In the genomic region with DNA sequence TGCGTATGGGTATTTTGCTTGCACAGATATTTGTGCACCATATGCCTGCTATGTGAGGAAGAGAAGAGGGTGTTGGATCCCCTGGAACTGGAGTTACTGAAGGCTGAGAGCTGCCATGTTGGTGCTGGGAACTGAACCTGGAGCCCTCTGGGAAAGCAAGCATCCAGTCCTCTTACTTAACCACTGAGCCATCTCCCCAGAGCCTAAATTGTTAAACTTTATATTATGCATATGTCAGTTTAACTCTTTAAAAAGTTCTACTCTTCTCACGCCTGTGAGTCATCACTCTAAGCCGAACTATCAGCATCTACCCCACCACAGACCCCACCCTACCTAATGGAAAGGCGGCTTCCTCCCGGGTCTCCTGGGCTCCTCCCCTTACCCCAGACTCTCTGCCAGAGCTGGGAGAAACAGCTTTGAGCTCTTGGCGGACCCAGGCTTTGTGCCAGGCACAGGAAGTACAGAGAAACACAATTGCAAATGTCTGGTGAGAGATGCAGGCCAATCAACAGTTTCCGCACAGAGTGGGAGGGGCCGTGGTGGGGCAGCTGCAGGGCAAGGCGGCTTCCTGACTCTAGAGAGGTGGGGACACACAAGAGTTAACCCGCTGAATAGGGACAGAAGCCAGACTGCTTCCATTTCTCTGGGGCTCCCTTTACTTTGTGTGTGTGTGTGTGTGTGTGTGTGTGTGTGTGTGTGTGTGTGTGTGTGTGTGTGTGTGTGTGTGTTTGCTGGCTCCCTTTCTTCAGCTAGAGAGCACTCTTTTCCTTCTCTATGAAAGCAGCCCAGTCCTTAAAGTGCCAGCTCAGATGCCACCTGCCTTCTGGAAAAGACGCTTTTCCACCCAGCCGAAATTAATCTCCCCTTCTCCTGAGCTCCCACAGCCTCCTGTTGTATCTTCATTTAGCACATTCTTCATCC, we compare ENCODE assay signal across 9 mouse cellular contexts.
DNase-seq lines count a peak whose midpoint lies in the region; ATAC-seq lines count a peak whose summit lies in the region.
"Had no signal": no experiment of that assay in that cellular context is flagged by ENCODE, and none has a peak within 500 bp of the region (broad histone marks: within the 10 kb centered on the region; RNA-seq: fewer than 3 reads in every experiment).

No protein-coding gene starts in this region.

- 0 out of 2 replicates have a peak, but pooled peaks have one; percentile 48 for ATAC-seq in neural tube, embryonic 11.5 days (ENCODE audit: insufficient read depth, low FRiP score, low TSS enrichment)
- peak; percentile 72; the same call in 1 of the 2 replicates for ATAC-seq in intestine, embryonic 14.5 days (replicated peaks; ENCODE audit: low FRiP score, low TSS enrichment, low read depth)

- H3K4me3 ChIP-seq in neural tube, embryonic 11.5 days (ENCODE audit: low read depth, low read length), result no peak overlapping the region
- no peak overlapping the region for H3K4me3 ChIP-seq in intestine, embryonic 14.5 days (ENCODE audit: low read depth, low read length)

- no peaks in the 10 kb centered on the region for H3K4me1 ChIP-seq in neural tube, embryonic 11.5 days (ENCODE audit: control insufficient read depth, insufficient read depth, low read length)
- no peaks in the 10 kb centered on the region; the same call in 1 of the 2 replicates for H3K4me1 ChIP-seq in intestine, embryonic 14.5 days (replicated peaks; ENCODE audit: control insufficient read depth, insufficient read depth, low read length)

- no peaks in the 10 kb centered on the region for H3K36me3 ChIP-seq in neural tube, embryonic 11.5 days (ENCODE audit: control insufficient read depth, insufficient read depth, low read length)
- H3K36me3 ChIP-seq in intestine, embryonic 14.5 days (ENCODE audit: control insufficient read depth, insufficient read depth, low read length), result no peaks in the 10 kb centered on the region
- H3K36me3 ChIP-seq: G1E had no signal

- H3K4me2 ChIP-seq in neural tube, embryonic 11.5 days (ENCODE audit: low read depth), result no peak overlapping the region
- no peak overlapping the region; the same call in 1 of the 2 replicates for H3K4me2 ChIP-seq in intestine, embryonic 14.5 days (ENCODE audit: low read length)

- no peak overlapping the region for H3K9ac ChIP-seq in neural tube, embryonic 11.5 days (ENCODE audit: low read length)
- no peak overlapping the region for H3K9ac ChIP-seq in intestine, embryonic 14.5 days (ENCODE audit: low read length)

- 67% methylated on average over 12 of the region's 12 CpGs for WGBS in neural tube, embryonic 11.5 days
- WGBS in intestine, embryonic 14.5 days, result 52% methylated on average over 12 of the region's 12 CpGs

- intact Hi-C loops in left cerebral cortex, postnatal 14 days (cut with DNase I), result loop anchor here (5.0 kb wide), 1 partner anchor 181 kb away; no protein-coding TSS in a partner anchor

- H3K27ac ChIP-seq in neural tube, embryonic 11.5 days (ENCODE audit: low read depth, low read length), result no peak overlapping the region
- H3K27ac ChIP-seq in intestine, embryonic 14.5 days (ENCODE audit: low read depth), result peak overlapping the region; percentile 33; the same call in 1 of the 2 replicates

- no peaks in the 10 kb centered on the region for H3K9me3 ChIP-seq in neural tube, embryonic 11.5 days (ENCODE audit: control insufficient read depth, low read length)
- H3K9me3 ChIP-seq in intestine, embryonic 14.5 days (ENCODE audit: control insufficient read depth, low read length), result no peaks in the 10 kb centered on the region
- H3K9me3 ChIP-seq: G1E had no signal

- no peaks in the 10 kb centered on the region for H3K27me3 ChIP-seq in neural tube, embryonic 11.5 days (ENCODE audit: control insufficient read depth, insufficient read depth, low read length)
- no peaks in the 10 kb centered on the region for H3K27me3 ChIP-seq in intestine, embryonic 14.5 days (replicated peaks; ENCODE audit: control insufficient read depth, insufficient read depth, low read length)

- DNase-seq in neural tube, embryonic 11.5 days (ENCODE audit: low spot score), result peak; percentile 44
- no peak for DNase-seq in neural tube, embryonic 10.5 days (ENCODE audit: extremely low spot score, low spot score)
- DNase-seq in embryo, embryonic 10.5 days (ENCODE audit: low spot score), result peak; percentile 48
- peak; percentile 36 to 71 for DNase-seq in gastrocnemius, postnatal 4 days (ENCODE audit: low spot score in 2 of 2)
- DNase-seq in intestine, embryonic 14.5 days (ENCODE audit: low spot score), result peak; percentile 64
- DNase-seq in left cerebral cortex, postnatal 14 days (ENCODE audit: low spot score in 2 of 2), result peak; percentile 69 to 90
- peak; percentile 26 for DNase-seq in mesoderm, embryonic 11.5 days (ENCODE audit: low read depth, low spot score)
- DNase-seq in spleen, postnatal 10 days (ENCODE audit: low spot score in 2 of 2), result peak; percentile 21 to 78
